Mouse (Mus musculus) B cell, adult 67 days (primary cell): ENCODE data around the gene Ccdc102a. TPM values are rescaled to one million over a fixed set of nuclear protein-coding genes. Genes with fewer than 3 reads are reported as not detected.

Experiments
- total RNA-seq, 2 experiments: library from RNA; stranded (reverse); gene quantifications; 4 replicates each; pipeline ENCODE4 v1.2.4; 2023

Ccdc102a gene
- under 1 TPM in 1 of 2 experiments, not detected in 1; 0.93 TPM for total RNA-seq

DNA sequence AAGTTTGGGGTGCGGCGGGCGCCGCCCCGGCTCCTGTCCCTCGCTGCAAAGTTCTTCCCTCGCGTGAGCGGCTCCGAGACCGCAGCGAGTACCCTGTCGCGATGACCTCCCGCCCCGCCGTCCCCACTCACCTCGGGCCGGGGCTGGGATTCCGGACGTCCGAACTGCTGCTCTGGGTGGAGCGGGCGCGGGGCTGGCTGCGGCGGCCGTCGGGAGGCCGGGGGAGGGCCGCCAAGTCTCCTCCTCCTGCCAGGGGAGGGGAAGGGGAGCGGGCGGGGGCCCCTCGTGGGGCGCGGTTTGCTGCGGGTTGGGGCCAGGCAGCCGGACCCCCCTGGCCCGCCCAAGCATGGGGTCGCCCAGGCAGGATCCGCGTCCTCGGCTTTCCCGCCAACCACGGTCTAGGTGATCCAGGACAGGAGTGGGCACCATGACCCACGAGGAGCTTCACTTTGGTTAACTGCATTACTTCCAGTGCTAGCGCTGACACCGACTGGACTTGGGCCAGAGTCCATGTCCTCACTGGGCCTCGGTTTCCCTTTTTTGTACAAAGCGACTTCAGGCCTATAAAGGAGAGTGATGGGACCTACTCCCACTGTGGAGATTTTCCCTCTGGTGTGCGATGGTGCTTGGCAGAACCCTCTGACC, at the start of gene Ccdc102a:
TSS of gene Ccdc102a (minus strand) at position 248 of the 645 bp plus-strand sequence.

GRCm38 (mm10) chr8:94923405-94923804, 5.5 kb upstream of the Ccdc102a start, which contains the start of gene Adgrg5:
Adgrg5 (plus strand) TSS chr8:94923694.

DNA sequence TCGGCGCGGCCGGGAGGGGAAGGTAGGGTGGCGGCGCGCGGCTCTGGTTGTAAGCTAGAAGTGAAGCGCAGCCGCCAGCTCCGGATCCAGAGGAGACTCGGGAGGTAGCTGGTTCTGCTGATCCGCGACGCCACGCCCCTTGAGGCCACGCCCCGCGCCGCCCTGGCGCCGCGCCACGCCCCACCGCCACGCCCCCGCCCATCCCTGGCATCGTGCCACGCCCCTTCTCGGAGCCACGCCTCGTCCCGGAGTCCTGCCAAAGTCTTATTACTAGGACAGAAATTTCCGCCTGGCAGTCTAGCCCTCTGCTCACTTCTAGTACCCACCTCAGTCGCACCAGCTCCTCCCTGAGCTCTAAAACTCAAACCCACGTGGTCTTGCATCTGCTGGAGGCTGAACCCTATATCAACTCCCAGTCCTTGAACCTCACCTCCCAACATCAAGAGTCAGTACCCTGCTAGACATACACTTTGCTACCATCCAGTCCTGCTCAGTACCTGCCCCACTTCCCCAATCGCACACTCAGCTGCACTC, 41.6 kb downstream of the Ccdc102a start, which contains the start of gene Dok4:
TSS of gene Dok4 (minus strand) at position 134 of the 534 bp plus-strand sequence.

DNA sequence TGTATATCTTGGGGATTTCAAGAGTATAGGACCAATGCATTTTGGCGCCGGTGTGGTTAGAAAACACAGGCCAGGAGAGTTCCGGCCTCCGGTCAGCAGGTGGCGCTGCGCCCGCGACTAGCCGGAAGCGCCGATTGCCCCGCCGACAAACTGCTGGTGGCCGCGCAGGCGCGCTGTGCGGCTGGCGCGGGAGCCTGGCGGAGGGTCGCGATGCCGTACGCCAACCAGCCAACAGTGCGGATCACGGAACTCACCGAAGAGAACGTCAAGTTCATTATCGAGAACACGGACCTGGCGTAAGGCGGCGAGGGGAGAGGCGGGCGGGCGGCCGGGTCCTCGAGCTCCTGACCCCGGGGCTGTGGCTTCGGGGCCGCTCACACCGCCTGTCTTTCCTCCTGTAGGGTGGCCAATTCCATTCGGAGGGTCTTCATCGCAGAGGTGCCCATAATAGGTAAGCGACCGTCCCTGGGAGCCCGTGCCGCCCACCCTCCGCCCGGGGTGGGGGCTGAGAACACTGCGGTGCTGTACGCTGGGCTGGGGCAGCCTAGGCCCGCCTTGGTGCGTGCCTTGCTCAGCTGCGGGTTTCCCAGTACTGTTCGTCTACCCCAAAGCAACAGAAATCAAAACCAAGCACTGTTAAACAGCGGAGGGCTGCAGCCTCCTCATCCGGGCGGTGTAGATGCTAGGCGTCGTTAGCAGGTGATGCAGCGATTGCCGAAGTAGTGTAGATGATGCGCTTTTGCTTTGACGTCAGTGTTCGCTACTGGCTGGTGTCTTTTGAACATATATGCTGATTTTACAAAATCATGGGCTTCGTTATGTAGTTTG, 60.3 kb downstream of the Ccdc102a start, which contains the start of gene Polr2c:
TSS of gene Polr2c (plus strand) at position 105 of the 828 bp plus-strand sequence.

Other genes with a start within 250 kb of the Ccdc102a start
- not detected for gene Pllp, start 221.8 kb downstream of the Ccdc102a start, total RNA-seq
- gene Ccl22, start 172.5 kb downstream of the Ccdc102a start, total RNA-seq, result not detected
- not detected for gene Cx3cl1, start 146.1 kb downstream of the Ccdc102a start, total RNA-seq
- not detected for gene Ccl17, start 107.6 kb downstream of the Ccdc102a start, total RNA-seq
- 10 to 100 TPM; 36.0 to 39.0 TPM for gene Coq9, start 79.8 kb downstream of the Ccdc102a start, total RNA-seq
- 10 to 100 TPM; 65.6 to 69.9 TPM for gene Ciapin1, start 79.7 kb downstream of the Ccdc102a start, total RNA-seq
- gene Polr2c, start 60.6 kb downstream of the Ccdc102a start, total RNA-seq, result 10 to 100 TPM; 64.8 to 75.8 TPM
- gene Dok4, start 41.8 kb downstream of the Ccdc102a start, total RNA-seq, result 1 to 10 TPM; 3.7 to 3.8 TPM
- gene Adgrg5, start 5.6 kb upstream of the Ccdc102a start, total RNA-seq, result 1 to 10 TPM; 1.2 to 2.3 TPM
- gene Adgrg1, start 56.7 kb upstream of the Ccdc102a start, total RNA-seq, result 1 to 10 TPM; 3.1 to 3.7 TPM
- not detected for gene Adgrg3, start 99.6 kb upstream of the Ccdc102a start, total RNA-seq
- not detected for gene Drc7, start 137.0 kb upstream of the Ccdc102a start, total RNA-seq
- gene Katnb1, start 163.1 kb upstream of the Ccdc102a start, total RNA-seq, result 10 to 100 TPM; 15.4 to 18.8 TPM